Mouse (Mus musculus): ENCODE data around the gene Pou3f1.
"Not testable (repeated sequence)": the region's sequence is repeated elsewhere in the genome, so short reads cannot be mapped to it uniquely, and the experiment has no call there.

Gene Pou3f1

DNA sequence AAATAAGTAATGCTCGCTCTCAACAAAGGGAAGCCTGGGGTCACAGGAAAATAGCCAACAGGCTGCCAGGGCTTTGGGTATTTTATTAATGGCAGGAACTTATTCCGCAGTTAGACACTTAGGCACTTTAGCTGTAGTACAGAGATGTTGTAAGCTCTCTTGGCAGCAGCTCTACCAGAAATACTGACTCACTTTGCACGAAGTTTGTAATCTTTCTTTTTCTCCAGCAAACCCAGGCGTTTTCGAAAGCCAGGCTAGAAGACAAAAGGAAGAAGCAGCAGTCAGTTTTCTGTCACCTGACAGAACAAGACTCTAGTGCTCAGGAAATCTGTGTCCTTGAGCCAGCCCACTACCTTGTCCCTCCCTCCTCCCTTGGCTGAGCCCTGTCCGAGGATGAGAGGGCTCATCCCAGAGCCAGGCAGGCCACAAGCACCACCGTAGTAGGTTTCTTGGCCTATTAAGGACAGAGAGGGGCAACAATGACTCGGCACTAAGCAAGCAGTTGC lies 29.3 kb downstream of the Pou3f1 start:
- no peak for DNase-seq (ENCODE audit: low read depth, low spot score)

DNA sequence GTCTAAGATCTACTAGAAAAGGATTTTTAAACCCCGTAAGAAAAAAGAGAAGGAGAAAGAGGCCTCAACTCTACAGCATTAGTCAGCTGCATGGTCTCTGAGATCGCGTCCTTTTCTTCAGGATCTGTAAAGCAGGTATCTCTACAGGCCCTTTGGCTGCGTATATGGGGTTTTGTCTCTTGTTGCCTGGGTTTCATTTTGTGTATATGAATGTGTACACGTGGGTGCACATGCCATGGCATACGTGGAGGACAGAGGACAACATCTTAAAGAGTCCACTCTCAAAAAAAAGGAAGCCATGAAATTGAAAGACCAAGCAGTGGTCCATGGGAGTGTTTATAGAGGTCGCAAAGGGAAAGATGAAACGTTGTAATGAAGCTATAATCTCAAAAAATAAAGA lies 34.8 kb downstream of the Pou3f1 start:
- no peak for DNase-seq (ENCODE audit: low read depth, low spot score)

DNA sequence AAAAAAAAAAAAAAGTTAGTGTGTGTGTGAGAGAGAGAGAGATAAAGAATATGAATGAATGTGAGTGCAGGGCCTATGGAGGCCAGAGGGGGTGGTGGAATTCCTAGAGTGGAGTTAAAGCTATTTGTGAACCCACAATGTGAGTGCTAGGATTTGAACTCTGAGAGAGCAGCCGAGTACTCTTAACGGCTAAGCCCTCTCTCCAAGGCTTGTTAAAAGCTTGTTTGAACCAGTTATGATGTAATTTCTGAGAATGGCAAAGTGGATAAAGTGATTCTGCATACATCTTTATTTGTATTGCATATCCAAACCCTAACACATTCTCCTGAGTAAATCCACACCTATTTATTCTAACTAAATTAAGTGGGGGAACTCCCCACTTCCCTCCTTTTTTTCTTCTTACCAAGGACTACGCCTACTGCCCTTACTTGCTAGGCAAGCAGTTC lies 35.8 kb downstream of the Pou3f1 start:
- DNase-seq (ENCODE audit: low read depth, low spot score), result no peak

DNA sequence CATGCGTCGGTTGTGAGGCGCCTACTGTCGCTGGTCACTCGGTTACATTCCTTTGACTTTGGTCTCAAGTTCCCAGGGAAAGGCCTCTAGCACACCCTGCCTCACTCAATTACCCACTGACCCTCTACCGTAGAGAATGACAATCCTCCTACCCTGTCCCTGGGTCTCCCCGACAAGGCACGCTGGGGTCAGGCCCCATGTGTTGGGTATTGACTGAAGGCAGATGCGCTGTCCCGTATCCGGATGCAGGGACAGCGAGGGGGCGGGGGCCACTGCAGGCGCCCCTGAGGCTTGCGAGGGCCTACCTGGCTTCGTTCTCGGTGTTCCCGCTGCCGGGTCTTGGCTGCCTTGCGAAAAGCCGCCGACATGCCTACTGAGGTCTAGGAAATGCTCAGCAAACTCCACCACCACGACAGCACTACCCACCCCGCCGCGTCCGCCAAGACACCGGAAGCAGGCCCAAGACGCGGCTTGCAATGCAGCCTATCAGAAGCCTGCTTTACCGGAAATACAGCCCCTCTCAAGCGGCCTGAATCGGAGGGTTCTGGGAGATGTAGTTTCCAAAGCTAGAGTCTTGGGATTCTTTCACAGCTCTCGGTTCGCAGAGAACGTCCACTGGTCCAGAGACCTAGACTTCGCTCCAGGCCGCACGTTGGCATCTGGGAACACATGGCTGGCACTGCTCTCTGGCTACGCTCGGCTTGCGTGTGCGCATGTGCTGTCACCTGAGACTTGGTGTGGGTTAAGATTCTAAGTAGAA lies 36.7 kb downstream of the Pou3f1 start, which contains the start of gene Utp11:
Gene Utp11 (minus strand): TSS at position 466 of the 760 bp plus-strand sequence.
- DNase-seq (ENCODE audit: low read depth, low spot score), result peak; percentile 96

DNA sequence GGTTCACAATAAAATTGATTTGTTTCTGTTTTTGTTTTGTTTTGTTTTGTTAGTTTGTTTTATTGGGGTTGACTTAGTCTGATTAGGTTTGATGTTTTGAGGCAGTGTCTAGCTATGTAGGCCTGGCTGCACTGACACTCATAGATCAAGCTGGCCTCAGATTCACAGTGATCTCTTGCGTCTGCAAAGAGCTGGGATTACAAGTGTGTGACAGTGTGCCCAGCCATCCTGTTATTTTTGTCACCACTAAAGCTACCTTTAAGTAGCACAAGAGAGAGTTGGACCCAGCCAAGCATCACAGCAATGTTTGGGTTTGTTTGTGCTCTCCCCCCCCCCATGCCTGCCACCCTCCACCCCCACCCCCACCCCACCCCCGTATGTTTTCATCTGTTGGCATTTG lies 38.0 kb downstream of the Pou3f1 start:
- DNase-seq (ENCODE audit: low read depth, low spot score), result no peak

DNA sequence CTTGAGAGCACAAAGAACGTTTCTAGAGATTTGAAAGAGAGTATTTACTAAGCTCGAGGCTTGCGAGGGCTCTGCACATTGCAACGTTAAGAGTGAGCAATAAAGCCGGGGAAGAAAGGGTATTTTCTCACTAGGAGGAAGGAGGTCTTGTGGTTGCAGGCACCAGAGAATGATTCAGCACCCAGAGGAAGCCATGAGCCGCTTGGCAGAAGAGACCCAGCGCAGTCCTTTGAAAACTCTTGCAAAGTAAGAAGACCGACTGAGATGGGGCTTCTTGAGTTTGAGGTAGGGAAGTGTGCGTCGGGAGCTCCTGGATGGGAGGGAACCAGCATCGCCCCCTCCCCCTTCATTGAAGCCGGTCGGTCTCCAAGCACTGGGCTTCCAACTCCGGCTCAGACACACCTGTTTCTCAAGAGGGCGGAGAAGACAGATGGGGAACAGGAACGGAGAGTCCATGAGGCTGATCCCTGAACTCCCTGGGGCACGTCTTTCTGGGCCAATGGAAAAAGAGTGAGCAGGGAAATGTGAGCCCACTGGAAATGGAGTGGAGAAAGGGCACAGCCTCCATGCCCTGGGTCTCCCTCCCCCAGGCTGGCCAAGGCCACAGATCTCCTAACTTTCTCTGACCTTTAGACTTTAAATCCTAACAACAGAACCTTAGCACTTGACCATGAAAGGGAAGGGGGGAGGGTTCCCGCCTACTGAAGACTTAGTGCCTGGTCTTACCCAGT lies 39.3 kb downstream of the Pou3f1 start:
- DNase-seq (ENCODE audit: low read depth, low spot score), result no peak

DNA sequence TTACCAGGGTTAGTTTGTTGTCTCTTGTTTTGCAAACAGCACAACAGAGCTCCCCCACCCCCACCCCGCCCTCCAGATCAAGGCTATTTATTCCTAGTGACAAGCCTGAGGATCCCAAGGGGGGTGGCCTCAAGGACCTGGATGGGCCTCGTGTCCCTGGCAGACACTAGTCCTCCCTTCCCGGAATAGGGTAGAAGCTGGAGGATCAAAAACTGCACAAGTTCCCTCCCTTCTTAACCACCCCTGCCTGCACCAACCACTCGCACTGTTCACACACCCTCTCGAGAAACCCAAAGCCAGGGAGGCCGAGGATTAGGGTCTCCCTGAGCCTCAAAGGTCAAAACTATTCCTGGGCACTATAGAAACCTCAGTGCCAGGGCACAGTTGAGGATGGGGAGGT lies 43.2 kb downstream of the Pou3f1 start:
- no peak for DNase-seq (ENCODE audit: low read depth, low spot score)

DNA sequence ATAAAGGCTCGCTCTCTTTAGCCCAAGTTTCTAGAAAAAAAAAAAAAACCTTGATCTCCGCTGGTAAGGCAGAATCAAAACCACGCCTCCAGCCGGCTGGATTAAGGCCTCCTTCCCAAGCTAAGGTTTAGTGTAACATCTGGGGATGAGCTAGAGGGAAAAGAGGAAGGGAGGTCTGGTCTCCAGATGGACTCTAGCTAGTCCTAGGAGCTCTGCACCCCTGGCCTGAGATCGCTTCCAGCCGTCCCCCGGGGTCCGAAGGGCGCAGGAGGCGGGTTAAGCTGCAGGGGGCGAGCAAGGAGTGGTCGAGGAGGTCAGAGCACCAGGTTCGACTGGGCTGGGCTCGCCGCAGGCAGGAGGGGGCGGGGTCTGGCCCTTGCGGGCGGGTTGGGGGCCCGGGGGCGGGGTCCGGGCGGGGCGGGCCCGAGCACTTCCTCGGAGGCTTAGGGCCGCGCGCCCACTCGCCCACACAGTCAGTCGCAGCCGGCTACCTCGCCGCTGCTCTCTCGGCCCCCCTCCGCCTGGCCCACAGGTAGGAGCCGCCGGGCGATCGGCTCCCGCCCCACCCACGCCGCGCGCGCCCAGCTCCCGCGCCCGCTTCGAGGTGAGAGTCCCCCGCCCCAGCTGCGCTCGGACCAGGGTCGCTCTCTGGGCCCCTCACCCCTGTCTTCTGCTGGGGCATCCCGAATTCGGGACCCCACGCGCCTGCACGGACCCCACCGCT lies 43.8 kb downstream of the Pou3f1 start, which contains the start of gene Fhl3:
Gene Fhl3 (plus strand): TSS at position 454 of the 724 bp plus-strand sequence.
- DNase-seq (ENCODE audit: low read depth, low spot score), result no peak

DNA sequence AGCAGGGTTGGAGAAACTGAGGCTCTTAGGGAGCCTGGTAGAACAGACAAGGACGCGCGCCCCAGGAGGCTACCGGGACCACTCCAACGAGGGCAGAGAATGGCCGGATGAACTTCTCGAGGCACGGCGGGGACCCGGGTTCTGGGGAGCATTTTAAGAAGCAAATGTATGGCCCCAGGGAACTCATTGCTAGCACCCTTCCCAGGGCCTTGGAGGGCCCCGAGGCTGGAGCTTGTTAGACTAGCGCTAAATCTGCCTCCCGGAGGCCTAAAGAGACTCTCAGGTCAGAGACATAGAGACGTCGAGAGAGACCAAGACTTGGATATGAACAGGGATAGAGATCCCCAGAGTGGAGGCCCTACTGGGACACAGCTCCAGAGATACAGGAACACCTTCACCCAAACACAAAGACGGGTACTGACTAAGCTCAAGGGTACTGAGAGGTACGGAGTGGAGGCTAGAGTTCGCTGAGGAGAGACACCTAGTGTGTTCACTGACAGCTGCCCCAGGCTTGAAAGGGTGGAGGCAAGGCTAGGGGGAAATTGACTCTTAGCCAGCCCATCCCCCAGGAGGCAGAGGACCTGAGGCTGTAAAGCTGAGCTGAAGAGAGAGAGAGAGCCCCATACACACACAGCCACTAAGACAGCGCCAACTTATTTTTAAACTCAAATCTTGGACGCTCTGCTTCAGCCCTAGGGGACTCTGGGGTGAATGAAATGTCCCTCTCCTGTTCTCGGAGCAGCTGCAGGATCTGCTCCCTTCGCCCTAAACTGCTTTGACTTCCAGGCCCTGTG lies 44.6 kb downstream of the Pou3f1 start:
- no peak for DNase-seq (ENCODE audit: low read depth, low spot score)

DNA sequence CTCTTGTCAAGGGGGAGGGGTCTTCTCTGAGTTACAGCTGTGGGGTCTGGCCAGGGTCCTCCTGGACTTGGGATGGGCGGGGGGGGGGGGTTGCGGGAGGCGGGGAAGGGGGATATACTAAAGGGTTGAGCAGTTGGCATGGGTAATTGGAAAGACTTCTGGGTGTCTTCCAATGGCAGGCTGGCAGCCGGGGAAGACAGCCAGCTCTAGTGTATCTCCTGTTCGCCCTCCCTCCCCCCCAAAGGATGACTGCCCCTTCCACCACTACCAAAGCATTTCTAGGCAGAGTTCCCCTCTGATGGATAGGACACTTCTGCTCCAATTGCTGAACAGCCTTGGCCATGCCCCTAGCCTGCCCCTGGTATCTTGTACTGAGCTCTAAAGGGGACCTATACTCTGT lies 45.3 kb downstream of the Pou3f1 start:
- DNase-seq (ENCODE audit: low read depth, low spot score), result no peak

DNA sequence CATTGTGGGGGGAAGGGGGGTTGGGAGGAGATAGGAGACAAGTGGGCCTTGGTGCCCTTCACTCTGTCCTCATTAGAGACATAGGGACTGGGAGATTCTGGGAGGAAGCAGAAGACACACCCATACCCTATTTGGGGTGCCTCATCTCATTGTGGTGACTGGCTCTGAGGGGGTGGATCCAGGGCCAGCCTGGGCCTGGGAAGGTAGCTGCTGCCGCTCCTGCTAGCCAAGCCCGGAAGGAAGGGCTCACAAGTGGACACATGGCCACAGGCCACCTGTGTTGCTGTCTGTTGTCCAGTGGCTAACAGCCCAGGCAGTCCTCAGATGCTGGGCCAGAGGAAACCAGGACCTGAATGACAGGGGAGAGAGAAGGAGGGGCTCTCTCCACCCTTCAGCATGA lies 46.8 kb downstream of the Pou3f1 start:
- no peak for DNase-seq (ENCODE audit: low read depth, low spot score)

DNA sequence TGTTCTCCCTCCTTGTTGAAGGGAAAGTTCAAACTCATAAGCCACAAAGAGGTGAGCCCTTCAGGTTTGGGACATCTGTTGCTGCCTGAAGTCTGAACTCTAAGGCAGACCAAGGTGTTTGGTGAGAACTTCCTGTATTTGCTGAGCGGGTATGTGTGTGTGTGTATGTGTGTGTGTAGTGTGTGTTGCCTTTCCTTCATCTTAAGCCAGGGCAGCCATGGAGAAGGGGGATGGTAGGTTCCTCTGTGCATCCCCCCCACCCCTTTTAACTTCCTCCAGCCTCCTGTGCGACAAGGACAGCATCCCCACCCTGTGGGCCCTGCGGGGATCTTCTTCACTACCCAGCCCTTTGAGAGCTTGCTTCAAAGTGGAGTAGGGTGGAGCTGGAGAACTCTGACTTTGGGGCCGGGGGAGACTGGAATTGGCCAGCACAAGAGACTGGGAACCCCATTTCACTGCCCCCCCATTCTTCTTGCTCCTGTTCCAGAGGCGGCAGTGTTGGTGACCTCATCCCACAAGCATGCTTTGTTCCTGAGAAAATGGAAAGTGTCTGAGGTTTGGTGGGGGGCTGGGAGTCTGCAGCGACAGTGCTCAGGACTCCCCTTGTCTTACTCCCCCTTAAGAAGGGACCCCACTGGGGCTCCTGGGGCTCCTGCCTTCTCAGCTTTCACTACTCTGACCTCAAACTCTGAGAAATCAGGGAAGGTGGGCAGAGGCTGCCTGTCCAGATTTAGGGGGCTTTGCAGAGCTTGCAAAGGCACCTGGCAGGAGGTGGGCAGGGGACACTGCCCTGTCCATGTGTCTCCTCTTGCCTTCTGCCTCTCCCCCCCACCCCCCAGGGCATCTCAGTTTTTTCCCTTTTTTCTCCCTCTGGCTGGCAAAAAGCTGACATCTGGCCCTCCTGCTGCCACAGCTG lies 47.5 kb downstream of the Pou3f1 start:
- DNase-seq (ENCODE audit: low read depth, low spot score), result no peak

DNA sequence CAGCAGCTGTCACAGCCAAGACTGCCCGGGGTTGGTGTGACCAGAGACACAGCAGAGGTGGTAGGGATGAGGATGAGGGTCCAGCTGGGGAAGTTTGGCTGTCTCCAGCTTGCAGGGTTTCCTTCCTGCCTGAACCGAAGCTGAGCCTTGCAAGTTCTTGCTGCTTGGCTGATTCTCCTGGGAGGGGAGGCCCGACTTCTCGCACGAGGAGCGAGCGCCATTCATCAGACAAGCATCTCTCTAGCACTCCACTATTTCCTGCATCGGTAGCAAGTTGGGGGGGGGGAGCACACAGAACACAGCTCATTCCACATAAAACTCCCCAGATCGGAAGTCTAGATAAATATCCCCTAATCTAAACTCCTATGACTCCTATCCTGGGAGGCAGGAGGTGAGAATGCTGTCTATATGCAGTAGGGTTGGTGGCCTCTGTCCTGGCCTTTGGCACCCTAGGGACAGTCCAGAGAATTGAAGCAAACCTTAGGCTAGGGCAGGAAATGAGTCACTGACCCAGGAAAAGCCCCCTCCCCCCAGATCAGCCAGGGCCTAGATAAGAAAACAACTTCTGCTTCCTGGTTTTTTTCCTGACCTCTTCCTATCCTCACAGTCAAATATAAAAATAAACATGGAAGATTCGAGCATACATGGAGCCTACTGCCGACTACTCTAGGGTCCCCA lies 48.3 kb downstream of the Pou3f1 start:
- no peak for DNase-seq (ENCODE audit: low read depth, low spot score)

DNA sequence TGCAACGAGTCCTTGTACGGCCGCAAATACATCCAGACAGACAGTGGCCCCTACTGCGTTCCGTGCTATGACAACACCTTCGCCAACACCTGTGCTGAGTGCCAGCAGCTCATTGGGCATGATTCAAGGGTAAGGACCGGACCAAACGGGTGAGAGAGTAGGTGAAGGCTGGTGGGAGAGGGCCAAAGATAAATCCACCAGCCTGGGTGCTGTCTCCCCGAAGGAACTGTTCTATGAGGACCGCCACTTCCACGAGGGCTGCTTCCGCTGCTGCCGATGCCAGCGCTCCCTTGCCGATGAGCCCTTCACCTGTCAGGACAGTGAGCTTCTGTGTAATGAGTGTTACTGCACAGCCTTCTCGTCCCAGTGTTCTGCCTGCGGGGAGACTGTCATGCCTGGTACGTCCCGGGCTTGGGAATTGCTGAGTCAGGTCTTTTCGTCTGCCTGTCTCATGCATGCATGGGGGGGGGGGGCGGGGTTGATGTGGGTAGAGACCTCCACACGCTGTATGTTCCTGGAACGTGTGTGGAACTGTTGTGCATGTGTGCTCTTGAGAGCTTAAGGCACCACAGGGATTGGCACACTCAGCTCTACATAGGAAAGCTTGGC lies 49.2 kb downstream of the Pou3f1 start:
- DNase-seq (ENCODE audit: low read depth, low spot score), result no peak

DNA sequence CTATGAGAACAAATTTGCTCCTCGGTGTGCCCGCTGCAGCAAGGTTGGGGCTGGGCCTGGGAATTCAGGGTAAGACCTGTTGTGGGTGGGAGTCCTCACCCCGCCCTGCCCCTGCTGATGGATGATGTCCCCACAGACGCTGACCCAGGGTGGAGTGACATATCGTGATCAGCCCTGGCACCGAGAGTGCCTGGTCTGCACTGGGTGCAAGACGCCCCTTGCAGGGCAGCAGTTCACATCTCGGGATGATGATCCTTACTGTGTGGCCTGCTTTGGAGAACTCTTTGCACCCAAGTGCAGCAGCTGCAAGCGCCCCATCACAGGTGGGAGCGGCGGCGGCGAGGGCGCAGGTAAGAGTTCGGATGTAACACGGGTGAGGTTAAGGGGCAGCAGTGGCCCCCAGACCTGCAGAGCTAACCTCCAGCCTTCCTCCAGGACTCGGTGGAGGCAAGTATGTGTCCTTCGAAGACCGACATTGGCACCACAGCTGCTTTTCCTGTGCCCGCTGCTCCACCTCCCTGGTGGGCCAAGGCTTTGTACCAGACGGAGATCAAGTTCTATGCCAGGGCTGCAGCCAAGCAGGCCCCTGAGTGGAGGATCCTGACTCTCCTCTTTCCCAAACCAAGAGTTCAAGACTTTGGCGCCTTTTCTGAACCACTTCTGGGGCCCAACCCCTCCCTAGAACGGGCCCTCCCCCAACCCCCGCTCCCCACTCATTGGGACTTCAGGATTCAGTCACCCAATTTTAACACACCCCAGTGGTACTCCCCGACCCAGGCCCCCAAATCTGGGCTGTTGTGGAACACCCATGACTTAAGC lies 51.0 kb downstream of the Pou3f1 start:
- not testable (repeated sequence) for DNase-seq (ENCODE audit: low read depth, low spot score)

DNA sequence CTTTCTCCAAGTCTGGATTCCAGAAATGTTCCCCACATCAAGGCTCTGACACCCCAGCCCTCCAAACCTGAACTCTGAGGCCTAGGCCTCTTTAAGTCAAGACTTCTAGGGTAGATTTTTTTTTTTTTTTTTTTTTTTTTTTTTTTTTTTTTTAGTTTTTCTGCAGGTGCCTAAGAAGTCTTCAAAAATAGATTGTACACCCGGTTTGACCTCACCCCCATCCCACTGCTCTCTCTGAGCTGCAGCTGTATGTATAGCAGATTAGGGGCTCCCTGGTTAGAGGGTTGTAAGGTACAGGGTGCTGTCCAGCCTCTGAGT lies 51.6 kb downstream of the Pou3f1 start:
- not testable (repeated sequence) for DNase-seq (ENCODE audit: low read depth, low spot score)

DNA sequence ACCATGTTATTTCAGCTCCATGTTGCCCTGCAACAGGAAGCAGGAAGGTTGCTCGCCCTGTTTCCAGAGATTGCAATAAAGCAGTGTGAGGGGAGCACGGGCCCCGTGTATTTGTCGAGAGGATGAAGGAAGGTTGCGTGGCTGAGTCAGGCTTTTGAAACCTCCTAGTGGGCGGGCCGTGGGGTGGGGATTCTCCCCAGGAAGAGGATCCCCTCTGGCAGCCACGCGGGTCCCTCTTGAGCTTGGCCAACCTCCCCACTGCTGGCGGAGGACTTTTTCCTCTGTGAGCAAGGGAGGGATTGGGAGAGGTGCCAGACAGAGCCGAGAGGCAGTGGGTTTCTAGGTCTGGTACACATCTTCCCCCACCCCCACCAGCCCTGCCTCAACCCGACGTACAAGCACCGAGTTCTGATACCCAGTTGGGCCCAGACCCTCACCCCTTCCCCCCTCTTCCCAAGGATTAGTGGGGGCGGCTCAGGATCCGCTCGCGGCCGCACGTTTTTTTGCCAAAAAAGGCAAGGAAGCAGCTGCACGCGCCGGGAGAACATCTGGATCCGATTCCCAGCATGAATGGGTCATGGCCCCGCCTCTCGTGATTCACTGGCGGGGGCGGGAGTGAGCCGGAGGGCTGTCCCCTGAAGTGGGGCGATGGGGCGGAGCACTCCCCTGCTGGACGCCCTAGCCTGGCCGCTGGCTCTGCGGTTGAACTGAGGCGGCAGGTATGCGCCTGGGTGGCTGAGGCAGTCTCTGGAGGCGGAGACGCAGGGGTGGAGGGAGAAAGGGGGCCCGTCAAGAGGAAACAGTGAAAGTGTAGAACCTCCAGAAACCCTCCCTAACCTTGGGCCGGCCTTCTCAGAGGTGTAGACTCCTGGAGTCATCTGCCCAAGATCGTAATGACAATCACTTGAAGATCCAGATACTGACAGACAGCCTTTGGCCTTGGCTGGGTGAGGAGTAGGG lies 52.2 kb downstream of the Pou3f1 start:
- peak; percentile 77 for DNase-seq (ENCODE audit: low read depth, low spot score)

Measured in brain, adult 2 months (tissue).